Mouse (Mus musculus) erythroblast, embryonic 14.5 days (primary cell): ENCODE data around the gene Terb1.

Source experiments
- GATA1 ChIP-seq: IDR thresholded peaks from 2 replicates; pipeline ENCODE4 v1.6.1; 2012; ENCODE audit warnings: low read length, inconsistent platforms, mixed read lengths
- TAL1 ChIP-seq: IDR thresholded peaks from 3 replicates; pipeline ENCODE4 v1.6.1; 2012; ENCODE audit warnings: low read length, inconsistent platforms, mixed read lengths

DNA sequence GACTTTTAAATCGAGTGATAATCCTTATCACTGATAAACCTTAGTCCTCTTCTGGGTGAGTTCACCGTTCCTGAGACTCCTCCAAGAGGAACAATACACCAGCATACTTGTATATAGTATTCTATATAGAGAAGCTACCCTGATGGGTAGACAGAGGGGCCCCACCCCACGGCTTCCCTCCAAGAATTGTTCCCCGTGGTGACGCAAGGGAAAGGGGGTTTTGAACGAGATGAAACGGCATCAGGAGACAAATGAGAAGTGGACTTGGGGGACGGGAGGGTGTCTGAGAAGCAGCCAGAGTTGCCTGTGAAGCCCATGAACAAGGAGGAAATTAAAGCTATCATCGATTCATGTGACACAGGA, 25.1 kb upstream of the Terb1 start:
- TF ChIP-seq GATA1 (no peak), TAL1 (no peak)
